Mouse (Mus musculus) kidney, adult 18-20 months (tissue): ENCODE results near the gene Lrmp.
"Not testable (repeated sequence)": the region's sequence is repeated elsewhere in the genome, so short reads cannot be mapped to it uniquely, and the experiment has no call there.

ENCODE experiments used
- DNase-seq: peaks from one replicate; pipeline ENCODE4 v3.0.0; 2021

Gene Lrmp

DNA sequence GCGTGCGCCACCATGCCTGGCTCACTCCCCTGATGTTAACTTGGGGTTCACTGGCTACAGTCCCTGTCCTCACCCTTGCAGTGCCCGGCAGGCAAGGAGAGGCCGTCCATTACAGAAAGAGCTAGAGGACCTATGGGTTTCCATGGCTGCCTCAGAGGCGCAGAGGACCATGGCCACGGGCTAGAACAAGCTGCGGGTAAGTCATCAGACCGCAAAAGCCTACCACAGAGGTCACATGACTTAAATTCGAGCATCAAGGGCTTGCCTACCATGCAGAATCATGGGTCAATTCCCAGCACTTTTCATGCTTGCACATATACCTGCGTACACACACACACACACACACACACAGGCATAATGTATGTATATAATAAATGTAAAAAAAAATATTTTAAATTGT is 10.0 kb upstream of the Lrmp start:
- DNase-seq = no peak

DNA sequence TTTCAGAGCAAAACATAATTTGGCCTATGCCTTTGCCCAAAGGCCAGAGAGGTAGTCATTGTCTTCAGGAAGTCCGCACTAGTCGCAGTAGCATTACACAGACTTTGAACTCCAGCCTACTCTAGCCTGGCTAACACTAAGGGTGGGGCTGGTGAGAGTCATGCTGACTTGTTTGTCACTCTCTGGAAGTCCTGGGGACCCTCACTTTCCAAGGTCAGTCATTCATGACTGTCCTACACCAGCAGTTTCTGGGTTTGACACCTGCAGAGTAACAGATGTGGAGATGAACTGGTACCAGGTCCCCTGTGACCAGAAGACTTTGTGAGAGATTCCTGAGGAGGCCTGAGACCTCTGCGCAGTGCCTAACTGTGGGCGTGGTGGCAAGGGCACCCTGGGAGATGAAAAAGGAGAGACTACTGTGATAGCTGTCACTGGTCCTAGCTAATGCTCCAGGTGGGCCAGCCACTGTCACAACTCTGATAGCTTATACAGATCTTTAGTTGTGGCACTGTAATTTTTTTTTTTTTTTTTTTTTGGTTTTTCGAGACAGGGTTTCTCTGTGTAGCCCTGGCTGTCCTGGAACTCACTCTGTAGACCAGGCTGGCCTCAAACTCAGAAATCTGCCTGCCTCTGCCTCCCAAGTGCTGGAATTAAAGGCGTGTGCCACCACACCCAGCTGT is 9.2 kb upstream of the Lrmp start:
- no peak for DNase-seq

DNA sequence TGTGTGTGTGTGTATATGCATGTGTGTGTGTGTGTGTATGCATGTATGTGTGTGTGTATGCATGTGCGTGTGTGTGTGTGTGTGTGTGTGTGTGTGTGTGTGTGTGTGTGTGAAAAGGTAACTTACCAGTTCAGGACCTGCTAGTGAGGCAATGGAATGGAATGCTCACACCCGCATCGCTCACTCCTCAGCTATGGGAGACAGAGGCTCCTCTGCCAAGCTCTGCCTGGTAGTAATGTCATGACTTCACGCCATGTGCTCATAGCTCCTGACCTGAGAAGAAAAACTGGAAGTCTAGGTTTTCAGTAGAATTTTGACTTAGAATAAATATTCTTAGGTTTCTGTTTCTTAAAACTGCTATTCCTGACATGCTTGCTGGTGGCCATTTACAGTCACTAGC is 4.7 kb upstream of the Lrmp start:
- no peak for DNase-seq

DNA sequence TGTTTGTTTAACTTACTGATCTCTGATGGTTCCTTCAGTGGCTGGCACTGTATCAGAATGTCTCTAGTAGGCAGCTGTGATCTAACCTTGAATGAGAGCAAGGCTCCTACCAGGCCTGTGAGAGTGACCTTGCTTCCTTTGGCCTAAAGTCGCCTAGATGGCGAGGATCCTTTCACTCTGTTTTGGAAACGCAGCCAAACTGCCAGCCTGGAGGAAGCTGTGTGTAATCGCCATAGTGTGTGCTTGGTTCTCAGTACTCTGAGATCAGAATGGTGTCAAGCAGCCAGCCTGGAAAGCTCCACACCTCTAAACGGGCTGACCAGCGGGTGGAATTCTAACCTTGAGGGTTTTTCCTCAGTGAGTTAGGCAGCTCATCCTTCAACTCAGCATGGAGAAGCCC is 2.6 kb upstream of the Lrmp start:
- DNase-seq = no peak

DNA sequence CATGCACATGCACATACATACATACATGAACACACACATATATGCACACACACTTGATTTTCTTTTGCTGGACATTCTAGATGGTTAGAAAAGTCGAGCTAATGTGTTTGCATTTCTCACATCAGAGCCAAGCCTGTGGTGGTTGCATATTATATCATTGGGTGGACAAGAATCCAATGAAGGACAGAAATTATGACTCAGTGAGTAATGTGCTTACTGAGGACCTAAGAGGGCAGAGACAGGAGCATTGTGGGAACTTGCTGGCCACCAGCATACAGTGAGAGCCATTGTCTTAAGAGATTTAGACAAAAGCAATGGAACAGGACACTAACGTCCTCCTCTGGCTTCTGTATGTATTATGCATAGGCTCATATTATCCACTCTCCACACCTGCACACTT is 892 bp upstream of the Lrmp start:
- DNase-seq = no peak

DNA sequence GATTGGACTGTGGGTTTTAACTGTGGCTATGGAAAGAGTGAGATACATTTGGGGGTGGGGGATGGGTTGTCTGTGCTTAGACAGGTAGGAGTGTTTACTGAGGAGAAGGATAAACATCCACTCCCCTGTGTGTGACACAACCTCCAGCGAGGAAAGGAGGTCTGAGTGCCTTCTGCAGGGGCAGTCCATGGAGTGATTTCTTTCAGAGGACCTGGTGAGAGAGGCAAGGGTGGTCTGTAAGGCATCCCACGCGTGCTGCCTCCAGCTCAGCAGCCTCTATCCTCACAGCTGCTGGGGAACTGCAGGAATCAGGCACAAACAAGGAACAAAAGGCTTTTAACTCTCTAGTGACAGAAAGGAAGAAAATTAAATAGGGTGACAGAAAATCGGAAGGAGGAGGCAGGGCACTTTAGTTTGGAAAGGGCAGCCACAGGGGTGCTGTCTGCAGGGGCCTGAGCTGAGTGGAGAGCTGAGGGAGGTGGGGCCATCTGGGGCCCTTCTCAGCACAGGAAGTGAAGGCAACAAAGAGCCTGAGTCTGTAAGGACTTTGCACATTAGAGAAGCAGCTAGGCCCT is 732 bp downstream of the Lrmp start:
- no peak for DNase-seq

DNA sequence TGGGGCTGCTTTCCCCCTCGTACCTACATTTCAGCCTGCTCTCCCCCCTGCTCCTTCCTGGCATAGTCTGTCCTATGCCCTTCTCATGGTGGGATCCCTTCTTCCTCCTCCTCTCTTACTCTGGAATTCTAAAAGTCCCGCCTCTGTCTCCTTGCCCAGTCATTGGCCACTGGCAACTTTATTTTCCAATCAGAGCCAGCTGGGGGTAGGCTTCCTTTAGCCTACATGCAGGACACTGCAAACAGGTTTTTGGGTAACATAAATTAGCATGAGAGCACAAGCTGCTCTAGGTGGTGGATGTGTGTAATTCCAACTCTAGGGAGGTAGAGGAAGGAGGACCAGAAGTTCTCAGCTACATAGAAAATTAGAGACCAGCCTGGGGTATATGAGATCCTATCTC is 4.6 kb downstream of the Lrmp start:
- DNase-seq = no peak

DNA sequence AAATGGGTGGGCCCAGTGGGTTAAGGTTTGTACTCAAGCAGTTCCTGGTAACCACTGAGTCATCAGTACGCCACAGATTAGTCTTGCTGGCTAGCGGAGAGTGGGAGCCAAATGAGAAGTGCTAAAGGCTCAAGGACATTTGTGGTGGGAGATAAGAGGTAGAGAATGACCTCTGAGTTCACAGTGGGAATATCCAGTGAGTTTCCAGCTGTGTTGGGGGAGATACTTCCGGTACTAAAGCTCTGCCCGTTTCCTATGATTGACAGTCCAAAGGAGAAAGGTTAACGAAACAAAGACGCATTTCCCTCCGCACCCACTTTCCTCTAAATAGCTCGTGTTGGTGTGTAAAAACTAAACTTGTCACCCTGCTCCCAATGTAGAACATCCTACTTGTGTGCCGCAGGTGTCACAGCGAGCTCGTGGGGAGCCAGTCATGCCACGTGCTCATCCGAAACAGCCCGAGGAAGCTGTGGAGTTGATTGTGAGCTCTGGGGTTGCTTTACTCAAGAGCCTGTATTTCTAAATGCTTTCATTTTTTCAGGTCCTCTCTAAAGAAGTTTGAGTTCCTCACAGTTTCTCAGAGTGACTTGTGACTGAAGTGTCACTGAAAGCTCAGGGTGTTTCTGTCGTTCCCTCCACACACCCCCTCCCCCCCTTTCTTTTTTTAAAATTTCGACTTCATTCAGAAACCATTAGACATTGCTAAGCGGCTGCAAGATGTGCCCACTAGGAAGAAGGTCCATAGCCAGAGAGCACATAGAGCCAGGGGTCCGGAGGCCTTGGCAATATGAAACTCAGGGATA is 5.5 kb downstream of the Lrmp start:
- no peak for DNase-seq

DNA sequence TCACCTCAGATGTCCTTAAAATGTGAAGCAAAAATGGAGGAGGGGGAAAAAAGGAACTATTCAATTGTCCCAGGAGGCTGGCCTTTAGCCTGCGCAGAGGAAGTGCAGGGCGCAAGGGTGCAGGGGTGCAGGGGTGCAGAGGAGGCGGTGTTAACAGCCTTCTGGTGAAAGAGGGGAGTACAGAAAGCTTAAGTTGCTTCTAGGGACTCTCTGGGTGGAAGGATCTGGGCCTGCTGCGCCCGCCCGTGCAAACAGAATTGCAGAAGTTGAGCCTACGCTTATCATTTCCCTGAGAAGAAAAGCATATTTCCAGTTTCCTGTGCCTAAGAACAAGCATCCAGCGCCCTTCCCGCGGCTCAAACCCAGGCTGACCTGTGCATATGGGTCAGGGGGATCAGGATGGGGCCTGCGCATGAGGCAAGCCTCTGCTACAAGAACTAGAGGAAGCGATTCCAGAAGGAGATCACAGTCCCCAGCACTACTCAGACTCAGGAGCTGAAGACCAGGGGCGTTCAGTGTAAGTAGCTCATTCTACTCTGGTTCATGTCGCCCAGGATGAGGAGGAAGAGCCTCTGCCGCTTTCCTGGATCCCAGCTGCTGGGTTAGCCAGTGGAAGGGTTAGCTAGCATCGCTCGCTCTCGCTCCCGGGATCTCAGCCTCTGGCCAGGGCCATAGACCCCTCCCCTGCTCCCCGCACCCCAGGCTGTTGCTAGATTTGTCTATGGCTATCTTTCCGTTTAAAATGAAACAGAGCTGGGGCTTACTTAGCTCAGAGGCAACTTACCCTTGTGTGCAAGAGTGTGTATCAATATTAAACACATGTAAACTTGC is 6.4 kb downstream of the Lrmp start:
- DNase-seq = no peak

DNA sequence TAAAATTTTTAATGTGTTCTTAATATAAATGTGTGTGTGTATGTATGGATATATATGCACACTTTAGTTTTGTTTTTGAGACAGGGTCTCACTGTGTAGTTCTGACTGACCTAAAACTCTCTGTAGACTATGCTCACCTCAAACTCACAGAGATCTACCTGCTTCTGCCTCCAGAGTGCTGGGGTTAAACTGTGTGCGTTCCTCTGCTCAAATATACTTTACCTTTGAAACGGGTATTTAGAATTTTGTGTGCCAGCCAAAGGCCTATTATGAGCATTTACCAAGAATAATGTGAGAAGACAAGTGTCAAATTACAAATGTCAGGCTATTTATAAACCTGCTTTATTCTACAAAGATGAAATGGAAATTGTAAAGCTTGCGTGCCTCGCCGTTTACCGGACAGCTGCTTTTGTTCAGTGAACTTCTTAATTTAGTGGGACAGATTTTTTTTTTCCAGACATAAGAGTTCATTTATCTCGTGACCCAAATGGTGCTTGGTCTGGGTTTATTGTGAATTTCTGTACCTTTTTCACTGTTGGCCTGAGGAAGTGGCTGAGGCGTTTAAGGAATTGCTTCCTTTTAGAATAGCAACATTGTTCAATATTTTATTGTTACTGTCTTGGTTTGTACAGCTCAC is 7.1 kb downstream of the Lrmp start:
- no peak for DNase-seq

DNA sequence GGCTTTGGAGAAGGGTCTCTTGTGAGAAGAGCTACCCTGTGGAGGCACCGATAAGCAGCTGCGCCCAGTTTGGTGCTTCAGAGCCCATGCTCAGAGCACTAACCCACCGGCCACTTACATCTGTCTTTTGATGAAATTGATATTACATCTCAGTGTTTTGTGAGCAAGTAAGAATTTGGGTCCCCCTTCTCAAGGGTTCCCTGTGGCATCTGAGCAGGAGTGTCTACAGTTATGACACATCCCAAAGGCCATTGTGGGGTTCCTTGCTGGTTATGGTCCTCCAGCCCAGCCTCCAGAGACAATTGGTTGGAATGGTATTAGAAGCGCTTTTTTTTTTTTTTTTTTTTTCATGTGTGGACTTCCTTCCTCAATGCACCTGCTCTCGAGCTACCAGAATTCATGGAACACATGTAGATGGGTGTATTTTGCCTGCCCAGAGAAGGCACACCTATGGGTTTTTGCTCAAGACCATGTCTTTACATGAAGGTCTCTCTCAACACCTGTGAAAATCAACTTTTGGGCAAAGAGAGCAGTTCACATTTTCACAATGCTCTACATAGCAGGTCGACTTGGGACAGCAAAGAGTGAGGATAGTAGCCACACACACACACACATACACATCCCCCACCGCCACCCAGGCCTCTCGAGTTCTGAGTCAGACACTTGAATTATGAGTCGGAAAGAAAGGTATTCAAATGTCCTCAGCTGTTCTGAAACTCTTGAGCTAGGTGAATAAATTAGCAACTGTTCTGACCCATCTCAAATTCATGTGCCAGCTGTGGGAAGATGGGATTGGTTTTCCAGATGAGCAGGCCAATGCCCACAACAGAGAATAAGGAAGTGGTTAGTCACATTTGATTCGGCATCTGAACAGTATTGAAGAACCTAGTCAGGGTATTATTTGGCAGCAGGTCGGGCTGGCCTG is 7.9 kb downstream of the Lrmp start:
- no peak for DNase-seq

DNA sequence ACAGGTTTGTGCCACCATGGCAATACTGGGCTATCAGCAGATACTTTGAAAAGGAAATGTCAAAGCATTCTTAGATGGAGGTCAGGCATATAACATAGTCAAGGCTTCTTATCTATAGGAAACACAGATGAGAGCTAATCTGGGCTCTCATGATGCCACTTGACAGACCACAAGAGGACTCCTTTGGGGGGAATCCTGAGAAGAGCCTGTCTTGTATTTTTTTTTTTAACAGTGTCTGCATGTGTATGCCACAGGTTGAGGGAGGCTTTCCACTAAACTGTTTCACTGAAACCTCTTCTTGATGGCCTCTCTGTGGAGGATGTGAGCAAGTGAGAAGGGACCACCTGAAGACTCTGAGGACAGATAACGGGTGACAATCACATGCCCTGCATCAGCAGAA is 9.2 kb downstream of the Lrmp start:
- no peak for DNase-seq

DNA sequence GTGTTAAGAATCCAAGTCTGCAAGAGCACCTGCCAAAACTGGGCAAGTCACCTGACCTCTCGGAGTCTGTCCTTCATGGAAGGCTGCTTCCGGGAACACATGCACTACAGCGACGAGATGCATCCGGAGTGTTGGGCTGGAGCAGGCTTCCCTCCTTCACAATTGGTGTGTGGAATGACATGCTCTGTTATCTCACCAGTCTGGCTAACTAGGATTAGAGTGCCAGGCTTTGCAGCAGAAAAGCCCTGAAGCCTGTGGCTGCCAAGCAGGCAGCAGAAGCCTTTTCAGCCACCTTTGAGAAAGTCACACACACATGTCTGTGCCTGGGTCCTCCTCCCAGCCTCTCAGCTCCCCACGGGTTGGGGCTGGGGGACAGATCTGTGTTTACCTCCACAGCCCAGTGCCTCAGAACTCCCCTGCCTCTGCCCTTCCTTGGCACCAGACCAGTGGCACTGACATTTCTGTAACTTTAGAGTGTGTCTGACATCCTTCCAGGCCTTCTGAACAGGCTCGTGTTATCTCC is 10.2 kb downstream of the Lrmp start:
- DNase-seq = peak; percentile 55

DNA sequence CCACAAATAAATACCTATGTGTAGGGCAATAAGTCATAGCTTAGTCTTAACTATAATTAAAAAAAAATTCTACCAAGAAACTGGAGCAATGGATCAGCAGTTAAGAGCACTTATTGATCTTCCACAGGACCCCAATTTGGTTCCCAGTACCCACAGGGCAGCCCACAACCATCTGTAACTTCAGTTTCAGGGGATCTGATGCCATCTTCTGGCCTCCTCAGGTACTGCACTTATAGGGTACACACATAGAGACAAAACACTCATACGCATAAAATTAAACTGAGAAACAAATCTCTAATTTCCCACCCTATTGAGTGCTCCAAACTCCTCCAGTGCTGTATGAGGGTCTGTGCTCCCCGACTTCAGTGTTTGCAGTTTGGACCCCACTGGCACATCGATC is 12.2 kb downstream of the Lrmp start:
- no peak for DNase-seq

DNA sequence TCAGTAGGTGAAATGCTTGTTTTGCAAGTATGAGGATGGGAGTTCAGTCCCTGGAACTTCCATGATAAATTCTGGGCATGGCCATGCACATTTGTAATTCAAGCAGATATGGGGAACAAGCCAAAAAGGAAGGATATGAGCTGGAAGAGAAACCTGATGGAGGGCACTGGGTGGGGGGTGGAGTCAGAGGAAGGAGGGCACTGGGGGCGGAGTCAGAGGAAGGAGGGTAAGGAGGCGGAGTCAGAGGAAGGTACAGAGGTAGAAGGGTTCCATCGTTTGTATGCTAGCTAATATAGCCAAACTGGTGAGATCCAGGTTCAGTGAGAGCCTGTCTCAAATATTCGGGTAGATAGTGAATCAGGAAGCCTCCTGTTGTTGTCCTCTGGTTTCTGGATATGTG is 14.1 kb downstream of the Lrmp start:
- no peak for DNase-seq

DNA sequence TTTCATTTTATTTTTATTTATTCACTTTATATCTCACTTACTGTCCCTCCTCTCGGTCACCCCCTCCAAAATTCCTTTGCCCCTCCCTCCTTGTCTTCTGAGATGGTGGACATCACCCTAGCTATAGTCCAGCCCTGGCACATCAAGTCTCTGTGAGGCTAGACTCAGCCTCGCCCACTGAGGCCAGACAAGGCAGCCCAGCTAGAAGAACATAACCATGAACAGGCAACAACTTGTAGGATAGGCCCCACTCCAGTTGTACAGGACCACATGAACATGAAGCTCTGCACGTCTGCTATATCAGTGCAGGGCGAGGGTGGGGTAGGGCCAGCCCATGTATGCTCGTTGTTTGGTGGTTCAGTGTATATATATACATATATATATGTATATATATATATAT is 16.5 kb downstream of the Lrmp start:
- DNase-seq = no peak

DNA sequence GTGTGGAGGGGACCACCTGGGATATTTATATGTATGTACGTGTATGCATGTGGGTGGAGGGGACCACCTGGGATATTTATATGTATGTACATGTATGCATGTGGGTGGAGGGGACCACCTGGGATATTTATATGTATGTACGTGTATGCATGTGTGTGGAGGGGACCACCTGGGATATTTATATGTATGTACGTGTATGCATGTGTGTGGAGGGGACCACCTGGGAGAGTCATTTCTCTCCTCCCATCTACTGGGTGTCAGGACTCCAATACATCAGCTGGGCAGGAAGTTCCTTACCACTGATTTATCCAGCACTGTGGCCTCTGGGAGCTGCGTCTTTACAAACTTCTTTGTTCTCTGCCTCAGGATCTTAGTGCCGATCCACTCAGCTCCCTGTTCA is 17.5 kb downstream of the Lrmp start:
- DNase-seq = not testable (repeated sequence)

DNA sequence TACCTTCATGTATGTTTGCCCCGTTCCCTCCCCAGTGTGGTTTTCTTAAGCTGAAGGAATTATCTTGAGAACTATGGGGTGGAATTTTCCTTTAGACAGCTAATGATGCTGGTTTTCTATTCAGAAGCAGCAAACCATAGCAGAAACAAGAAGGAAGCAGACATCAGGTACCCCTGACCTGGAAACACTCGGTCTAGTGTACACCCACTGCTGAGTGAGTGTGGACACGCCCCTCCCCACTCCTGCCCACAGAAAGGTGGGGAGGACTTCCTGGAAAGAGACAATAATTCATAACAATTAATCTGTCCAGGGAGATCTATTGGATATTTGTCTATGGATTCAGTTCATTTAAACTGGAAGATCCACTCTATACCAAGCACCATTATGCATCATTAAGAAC is 19.8 kb downstream of the Lrmp start:
- no peak for DNase-seq

DNA sequence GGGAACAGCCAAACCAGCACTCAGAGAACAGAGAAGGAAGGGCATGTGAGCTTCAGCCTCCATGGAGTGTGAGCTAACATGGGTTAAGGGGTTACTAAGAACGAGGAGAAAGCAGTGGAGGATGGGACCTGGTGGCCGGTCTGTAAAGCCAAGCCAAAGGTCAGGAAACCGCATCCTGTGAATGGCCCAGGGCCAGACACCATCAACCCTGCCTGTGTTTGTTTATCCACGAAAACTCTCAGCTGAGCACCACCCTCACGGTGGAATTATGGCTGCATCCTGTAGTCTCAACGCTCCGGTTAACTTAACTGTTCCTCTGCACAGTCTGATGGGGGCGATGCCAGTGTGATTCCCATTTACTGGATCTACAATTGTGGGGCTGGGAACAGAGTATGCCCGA is 20.4 kb downstream of the Lrmp start:
- no peak for DNase-seq

DNA sequence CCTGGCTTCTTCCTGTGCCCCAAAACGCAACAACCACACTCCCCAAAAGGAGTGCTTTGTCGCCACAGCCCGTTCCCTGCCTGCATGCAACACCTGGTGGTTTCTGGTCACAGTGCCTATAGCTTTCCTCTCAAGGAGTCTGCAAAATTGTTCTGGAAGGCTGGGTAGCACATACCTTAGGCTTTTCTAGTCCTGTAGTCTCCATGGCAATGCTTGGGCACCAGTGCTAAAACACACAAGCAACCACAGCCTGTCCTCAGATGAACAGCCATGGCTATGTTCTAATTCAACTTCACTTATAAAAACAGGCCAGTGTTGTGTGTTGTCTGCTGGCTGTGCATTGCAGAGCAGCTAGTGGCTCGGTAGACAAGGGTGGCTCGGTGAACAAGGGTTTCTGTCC is 21.4 kb downstream of the Lrmp start:
- no peak for DNase-seq

DNA sequence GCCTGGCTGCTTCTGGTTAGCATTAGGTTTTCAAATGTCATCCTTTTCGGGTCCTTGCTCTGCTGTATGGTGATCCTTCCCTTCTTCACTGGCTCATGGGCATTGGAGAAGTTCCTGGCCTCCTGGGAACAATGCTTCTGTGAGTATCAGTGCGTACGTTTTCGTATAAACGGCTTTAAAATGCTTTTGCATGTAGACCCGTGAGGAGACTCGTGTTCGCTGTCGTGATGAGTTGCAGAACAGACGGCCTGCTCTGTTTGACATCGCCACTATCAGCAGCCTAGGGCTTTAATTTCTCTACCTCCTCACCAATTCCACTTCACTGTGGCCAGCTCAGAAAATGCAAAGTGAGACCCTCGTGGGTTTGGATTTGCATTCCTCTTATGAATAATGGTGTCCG is 23.8 kb downstream of the Lrmp start:
- DNase-seq = no peak
